Mouse (Mus musculus) limb, embryonic 13.5 days (tissue): ENCODE results near the gene Tmem179. TPM values are rescaled to one million over a fixed set of nuclear protein-coding genes. Genes with fewer than 3 reads are reported as not detected.

Experiments used
- ATAC-seq: fragments of 200-750 bp; cut with Nextera tagmentation; 2 replicates; pipeline ENCODE4 v1.8.0; 2017; ENCODE audit warnings: low read depth, moderate number of reproducible peaks, moderate TSS enrichment; ENCODE audit not compliant: low FRiP score
- H3K27ac ChIP-seq: fragments of 300-500 bp; sonication (generic); 2 replicates; pipeline ENCODE4 v1.5.1; 2015; ENCODE audit warnings: inconsistent platforms, mild to moderate bottlenecking, moderate library complexity
- H3K27me3 ChIP-seq: fragments of 300-500 bp; sonication (generic); 2 replicates; pipeline ENCODE4 v1.6.1; 2015; ENCODE audit warnings: mild to moderate bottlenecking, inconsistent platforms
- H3K36me3 ChIP-seq: fragments of 300-500 bp; sonication (generic); 2 replicates; pipeline ENCODE4 v1.6.1; 2015; ENCODE audit warnings: inconsistent platforms, mild to moderate bottlenecking, moderate library complexity
- H3K4me1 ChIP-seq: fragments of 300-500 bp; sonication (generic); 2 replicates; pipeline ENCODE4 v1.6.1; 2015; ENCODE audit warnings: inconsistent platforms
- H3K4me2 ChIP-seq: fragments of 300-500 bp; sonication (generic); replicated peaks from 2 replicates; pipeline ENCODE4 v1.6.1; 2015; ENCODE audit warnings: inconsistent platforms, mild to moderate bottlenecking, moderate library complexity
- H3K4me3 ChIP-seq: fragments of 300-500 bp; sonication (generic); 2 replicates; pipeline ENCODE4 v1.5.1; 2015; ENCODE audit warnings: moderate library complexity, mild to moderate bottlenecking, inconsistent platforms
- H3K9ac ChIP-seq: fragments of 300-500 bp; sonication (generic); 2 replicates; pipeline ENCODE4 v1.6.1; 2015; ENCODE audit warnings: mild to moderate bottlenecking, inconsistent platforms
- H3K9me3 ChIP-seq: fragments of 300-500 bp; sonication (generic); 2 replicates; pipeline ENCODE4 v1.6.1; 2016; ENCODE audit warnings: inconsistent platforms
- WGBS: fragments of 180-500 bp; shearing (Covaris S2); methylation state at CpG from one replicate; pipeline ENCODE4 v1.1.7; 2015; 5-methylcytosine and 5-hydroxymethylcytosine counted together
- polyA plus RNA-seq: library from polyadenylated mRNA; unstranded; fragments of >200 nt; fragmentation: Nextera tagmentation; extraction: Ambion mirVana; gene quantifications from 2 replicates; pipeline ENCODE4 v1.2.1, GENCODE M21; 2015

Tmem179 gene
- polyA plus RNA-seq, 1 experiment from 2014 or later = 0.28 TPM

GRCm38 (mm10) chr12:112456144-112456713, 60.3 kb downstream of the Tmem179 start:
- Histone ChIP-seq H3K36me3 (no peaks in the 10 kb centered on the region), H3K27ac (no peak overlapping the region)
- 72% methylated on average over 6 of the region's 6 CpGs for WGBS

GRCm38 (mm10) chr12:112451826-112452225, 64.7 kb downstream of the Tmem179 start:
- Histone ChIP-seq H3K27me3 (no peaks in the 10 kb centered on the region), H3K4me2 (no peak overlapping the region), H3K9me3 (peaks cover 6% of the 10 kb centered on the region; the same call in 1 of the 2 replicates), H3K36me3 (no peaks in the 10 kb centered on the region), H3K4me1 (peaks cover 11% of the 10 kb centered on the region), H3K27ac (no peak overlapping the region), H3K9ac (no peak overlapping the region), H3K4me3 (no peak overlapping the region)
- 82% methylated on average over 9 of the region's 9 CpGs for WGBS
- ATAC-seq = no peak

More at GRCm38 (mm10) chr12:112456144-112456713, 60.3 kb downstream of the Tmem179 start:
- Histone ChIP-seq H3K4me3 (no peak overlapping the region), H3K4me1 (no peaks in the 10 kb centered on the region), H3K4me2 (no peak overlapping the region), H3K9ac (no peak overlapping the region), H3K27me3 (0 out of 2 replicates have a peak, but pooled peaks cover 3% of the 10 kb centered on the region), H3K9me3 (no peaks in the 10 kb centered on the region)
- ATAC-seq = no peak

- ATAC-seq = no peak
- peaks cover 11% of the 10 kb centered on the region; the same call in 1 of the 2 replicates for H3K9me3 ChIP-seq
Observed at GRCm38 (mm10) chr12:112451381-112451780, 65.2 kb downstream of the Tmem179 start.

GRCm38 (mm10) chr12:112450883-112451282, 65.7 kb downstream of the Tmem179 start:
- Histone ChIP-seq H3K27me3 (no peaks in the 10 kb centered on the region), H3K4me1 (peaks cover 11% of the 10 kb centered on the region), H3K4me2 (no peak overlapping the region), H3K4me3 (no peak overlapping the region), H3K9ac (no peak overlapping the region), H3K9me3 (peaks cover 11% of the 10 kb centered on the region; the same call in 1 of the 2 replicates), H3K27ac (no peak overlapping the region), H3K36me3 (no peaks in the 10 kb centered on the region)
- WGBS = 31% methylated on average over 6 of the region's 6 CpGs
- ATAC-seq = no peak; the same call in 1 of the 2 replicates

More at GRCm38 (mm10) chr12:112451381-112451780, 65.2 kb downstream of the Tmem179 start:
- Histone ChIP-seq H3K4me2 (no peak overlapping the region), H3K27ac (no peak overlapping the region), H3K27me3 (no peaks in the 10 kb centered on the region), H3K36me3 (no peaks in the 10 kb centered on the region), H3K4me1 (peaks cover 11% of the 10 kb centered on the region), H3K4me3 (no peak overlapping the region), H3K9ac (no peak overlapping the region)
- WGBS = 85% methylated on average over 1 of the region's 1 CpGs

Other genes starting within 250 kb of the Tmem179 start
- gene A530016L24Rik, start 27.3 kb downstream of the Tmem179 start, polyA plus RNA-seq = 0.41 and 0.64 TPM in 2 replicates
- 4.2 and 5.5 TPM in 2 replicates for gene Inf2, start 72.0 kb upstream of the Tmem179 start, polyA plus RNA-seq
- gene Adssl1, start 103.3 kb upstream of the Tmem179 start, polyA plus RNA-seq = 12.8 and 14.7 TPM in 2 replicates
- gene Siva1, start 127.9 kb upstream of the Tmem179 start, polyA plus RNA-seq = 246 and 251 TPM in 2 replicates
- 62.5 and 71.0 TPM in 2 replicates for gene Akt1, start 158.1 kb upstream of the Tmem179 start, polyA plus RNA-seq
- gene Zbtb42, start 162.1 kb upstream of the Tmem179 start, polyA plus RNA-seq = 2.2 and 2.4 TPM in 2 replicates
- gene Cep170b, start 203.7 kb upstream of the Tmem179 start, polyA plus RNA-seq = 14.7 and 16.6 TPM in 2 replicates
- 6.1 and 7.2 TPM in 2 replicates for gene Pld4, start 243.9 kb upstream of the Tmem179 start, polyA plus RNA-seq